21 mouse cellular contexts compared by ENCODE assay signal in genomic region chr10:82800094-82800493, GRCm38 (mm10). TPM values are rescaled to one million over a fixed set of nuclear protein-coding genes. Genes with fewer than 3 reads are reported as not detected.
A peak's percentile ranks its signal among the peaks of the same experiment; 100 is the strongest.
DNase-seq lines count a peak whose midpoint lies in the region; ATAC-seq and TF ChIP-seq lines count a peak whose summit lies in the region.
"Had no signal": no experiment of that assay in that cellular context is flagged by ENCODE, and none has a peak within 500 bp of the region (broad histone marks: within the 10 kb centered on the region; RNA-seq: fewer than 3 reads in every experiment).

No protein-coding gene starts in this region.

- no peaks in the 10 kb centered on the region for H3K36me3 ChIP-seq in intestine, postnatal 0 days (ENCODE audit: control insufficient read depth, insufficient read depth)
- H3K36me3 ChIP-seq in intestine, embryonic 15.5 days = no peaks in the 10 kb centered on the region
- no peaks in the 10 kb centered on the region for H3K36me3 ChIP-seq in stomach, postnatal 0 days (ENCODE audit: control insufficient read depth, insufficient read depth, low read length)
- no peaks in the 10 kb centered on the region for H3K36me3 ChIP-seq in forebrain, embryonic 12.5 days (replicated peaks)
- H3K36me3 ChIP-seq: embryonic facial prominence, embryonic 12.5 days; embryonic facial prominence, embryonic 15.5 days had no signal

- H3K9ac ChIP-seq in intestine, postnatal 0 days (ENCODE audit: low read depth, low read length) = no peak overlapping the region
- H3K9ac ChIP-seq in intestine, embryonic 15.5 days = no peak overlapping the region
- H3K9ac ChIP-seq in stomach, postnatal 0 days (ENCODE audit: low read length) = no peak overlapping the region
- H3K9ac ChIP-seq in forebrain, embryonic 12.5 days = no peak overlapping the region
- H3K9ac ChIP-seq: embryonic facial prominence, embryonic 12.5 days; embryonic facial prominence, embryonic 15.5 days had no signal

- no peak overlapping the region for H3K4me3 ChIP-seq in intestine, postnatal 0 days (ENCODE audit: low read depth, low read length)
- no peak overlapping the region for H3K4me3 ChIP-seq in intestine, embryonic 15.5 days (replicated peaks)
- no peak overlapping the region for H3K4me3 ChIP-seq in stomach, postnatal 0 days (ENCODE audit: low read depth, low read length)
- no peak overlapping the region for H3K4me3 ChIP-seq in forebrain, embryonic 12.5 days (replicated peaks)
- H3K4me3 ChIP-seq: embryonic facial prominence, embryonic 12.5 days; embryonic facial prominence, embryonic 15.5 days; erythroblast, embryonic 14.5 days had no signal

- no peak overlapping the region for H3K27ac ChIP-seq in intestine, postnatal 0 days (ENCODE audit: low read depth, low read length)
- no peak overlapping the region for H3K27ac ChIP-seq in intestine, embryonic 15.5 days
- H3K27ac ChIP-seq in stomach, postnatal 0 days (replicated peaks) = no peak overlapping the region
- no peak overlapping the region for H3K27ac ChIP-seq in forebrain, embryonic 12.5 days
- H3K27ac ChIP-seq: embryonic facial prominence, embryonic 12.5 days; embryonic facial prominence, embryonic 15.5 days had no signal

- 0 out of 2 replicates have a peak, but pooled peaks have one; percentile 18 for ATAC-seq in intestine, postnatal 0 days
- ATAC-seq in intestine, embryonic 15.5 days = no peak
- ATAC-seq in stomach, postnatal 0 days (ENCODE audit: low FRiP score, low TSS enrichment) = no peak; the same call in 1 of the 2 replicates
- ATAC-seq in forebrain, embryonic 12.5 days (ENCODE audit: low FRiP score) = no peak
- ATAC-seq: forebrain, embryonic 14.5 days; forebrain, embryonic 16.5 days had no signal

- TF ChIP-seq CTCF in intestine, postnatal 0 days (IDR thresholded peaks at IDR 0.05; ENCODE audit: low read depth) = no peak
- TF ChIP-seq CTCF in stomach, postnatal 0 days (IDR thresholded peaks at IDR 0.05; ENCODE audit: low read depth) = no peak

- H3K9me3 ChIP-seq in intestine, postnatal 0 days (ENCODE audit: control insufficient read depth) = no peaks in the 10 kb centered on the region
- no peaks in the 10 kb centered on the region for H3K9me3 ChIP-seq in intestine, embryonic 15.5 days
- no peaks in the 10 kb centered on the region for H3K9me3 ChIP-seq in stomach, postnatal 0 days (ENCODE audit: control insufficient read depth, low read length)
- H3K9me3 ChIP-seq in forebrain, embryonic 12.5 days = 0 out of 2 replicates have a peak, but pooled peaks cover 2% of the 10 kb centered on the region
- H3K9me3 ChIP-seq: embryonic facial prominence, embryonic 12.5 days; embryonic facial prominence, embryonic 15.5 days had no signal

- H3K27me3 ChIP-seq in intestine, postnatal 0 days (replicated peaks; ENCODE audit: control insufficient read depth, insufficient read depth, low read length) = no peaks in the 10 kb centered on the region
- H3K27me3 ChIP-seq in intestine, embryonic 15.5 days (replicated peaks) = no peaks in the 10 kb centered on the region
- H3K27me3 ChIP-seq in stomach, postnatal 0 days (ENCODE audit: control insufficient read depth, insufficient read depth, low read length) = no peaks in the 10 kb centered on the region
- no peaks in the 10 kb centered on the region for H3K27me3 ChIP-seq in forebrain, embryonic 12.5 days
- H3K27me3 ChIP-seq: embryonic facial prominence, embryonic 12.5 days; embryonic facial prominence, embryonic 15.5 days had no signal

- H3K4me1 ChIP-seq in intestine, postnatal 0 days (replicated peaks; ENCODE audit: control insufficient read depth, insufficient read depth, low read length) = no peaks in the 10 kb centered on the region
- peaks cover 11% of the 10 kb centered on the region for H3K4me1 ChIP-seq in intestine, embryonic 15.5 days (replicated peaks)
- H3K4me1 ChIP-seq in stomach, postnatal 0 days (replicated peaks; ENCODE audit: control insufficient read depth, insufficient read depth) = no peaks in the 10 kb centered on the region
- peaks cover 7% of the 10 kb centered on the region for H3K4me1 ChIP-seq in forebrain, embryonic 12.5 days

- peak; percentile 41 for DNase-seq in gonadal fat pad, adult 2 months (ENCODE audit: low read depth)
- peak; percentile 60 for DNase-seq in stomach, postnatal 0 days (ENCODE audit: low spot score)
- DNase-seq in heart, adult 9 months (ENCODE audit: low spot score in 2 of 2) = no peak
- DNase-seq: adrenal gland, adult 2 months; adrenal gland, postnatal 10 days; adrenal gland, postnatal 25 days; cerebellum, adult 11 months; cerebellum, adult 18-20 months; cerebellum, adult 8-10 months; cerebellum, adult 9-11 months; cerebellum, postnatal 14 days; cerebellum, postnatal 36 days; embryo, embryonic 11 days had no signal

- TF ChIP-seq EP300 in stomach, postnatal 0 days (optimal IDR thresholded peaks at IDR 0.05) = no peak

- H3K4me2 ChIP-seq in intestine, postnatal 0 days (replicated peaks; ENCODE audit: low read depth) = no peak overlapping the region
- no peak overlapping the region for H3K4me2 ChIP-seq in intestine, embryonic 15.5 days (replicated peaks)
- no peak overlapping the region for H3K4me2 ChIP-seq in stomach, postnatal 0 days (replicated peaks; ENCODE audit: low read depth)
- H3K4me2 ChIP-seq in forebrain, embryonic 12.5 days = no peak overlapping the region
- H3K4me2 ChIP-seq: embryonic facial prominence, embryonic 12.5 days; embryonic facial prominence, embryonic 15.5 days had no signal

- WGBS in intestine, postnatal 0 days = 44% methylated on average over 5 of the region's 5 CpGs
- WGBS in intestine, embryonic 15.5 days = 63% methylated on average over 5 of the region's 5 CpGs
- 52% methylated on average over 5 of the region's 5 CpGs for WGBS in stomach, postnatal 0 days
- WGBS in forebrain, embryonic 12.5 days = 68% methylated on average over 5 of the region's 5 CpGs

RNA-seq across cellular contexts. Expression of gene Txnrd1, which starts 33.7 kb away (rescaled TPM):
- 65.7 and 67.7 TPM in 2 replicates for polyA plus RNA-seq in intestine, postnatal 0 days (2015; fragmentation: Nextera tagmentation; extraction: Ambion mirVana)
- polyA plus RNA-seq in intestine, embryonic 15.5 days (2015; fragmentation: Nextera tagmentation; extraction: Ambion mirVana) = 106 and 115 TPM in 2 replicates
- polyA plus RNA-seq in gonadal fat pad, adult 2 months (2012; rRNA removed) = 36.1 and 44.0 TPM in 2 replicates
- 61.9 TPM in 2 replicates for polyA plus RNA-seq in stomach, postnatal 0 days (2015; fragmentation: Nextera tagmentation; extraction: Ambion mirVana)
- 183 and 206 TPM in 2 replicates for polyA plus RNA-seq in forebrain, embryonic 12.5 days (2016; fragmentation: Nextera tagmentation; extraction: Ambion mirVana)

RNA-seq across cellular contexts. Expression of gene Nfyb, which starts 36.1 kb away (rescaled TPM):
- polyA plus RNA-seq in intestine, postnatal 0 days (2015; fragmentation: Nextera tagmentation; extraction: Ambion mirVana) = 19.8 and 20.2 TPM in 2 replicates
- polyA plus RNA-seq in intestine, embryonic 15.5 days (2015; fragmentation: Nextera tagmentation; extraction: Ambion mirVana) = 37.9 and 42.7 TPM in 2 replicates
- polyA plus RNA-seq in gonadal fat pad, adult 2 months (2012; rRNA removed) = 11.4 and 12.0 TPM in 2 replicates
- polyA plus RNA-seq in stomach, postnatal 0 days (2015; fragmentation: Nextera tagmentation; extraction: Ambion mirVana) = 20.3 and 23.8 TPM in 2 replicates
- polyA plus RNA-seq in forebrain, embryonic 12.5 days (2016; fragmentation: Nextera tagmentation; extraction: Ambion mirVana) = 68.7 and 72.8 TPM in 2 replicates

Comparison
In these comparisons a context has a peak if more than half of its experiments do, and no peak if none do; other contexts are left out.
1. DNase-seq: peak in gonadal fat pad, adult 2 months (single experiment) and stomach, postnatal 0 days (single experiment); none in heart, adult 9 months (0 of 2).